11 mouse cellular contexts compared by ENCODE assay signal in the genomic region with DNA sequence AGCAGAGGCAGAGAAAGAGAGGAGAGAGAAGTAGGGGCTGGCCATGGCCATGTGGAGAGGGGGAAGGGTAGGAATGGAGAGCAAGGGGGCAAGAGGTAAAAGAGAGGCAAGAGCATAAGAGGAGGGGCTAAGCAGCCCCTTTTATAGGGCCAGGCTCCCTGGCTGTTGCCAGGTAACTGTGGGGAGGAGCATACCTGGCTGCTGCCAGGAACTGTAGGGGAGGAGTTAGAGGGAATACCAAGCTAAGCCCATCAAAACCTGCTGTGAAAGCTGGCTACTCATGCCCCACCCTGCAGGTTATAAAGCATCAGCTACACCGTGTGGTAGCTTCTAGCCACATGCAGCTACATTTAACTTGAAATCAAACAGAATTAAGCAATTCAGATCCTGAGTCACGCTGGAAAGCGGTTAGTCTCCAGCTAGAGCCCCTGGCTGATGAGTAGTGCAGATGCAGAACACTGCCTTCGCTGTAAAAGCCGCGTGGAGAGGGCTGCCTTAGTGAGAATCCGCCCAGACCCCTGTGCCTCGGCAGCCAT. TPM values are rescaled to one million over a fixed set of nuclear protein-coding genes. Genes with fewer than 3 reads are reported as not detected.
DNase-seq lines count a peak whose midpoint lies in the region; ATAC-seq lines count a peak whose summit lies in the region.
"Had no signal": no experiment of that assay in that cellular context is flagged by ENCODE, and none has a peak within 500 bp of the region (broad histone marks: within the 10 kb centered on the region; RNA-seq: fewer than 3 reads in every experiment).

No protein-coding gene starts in this region.

- no peak overlapping the region for H3K4me3 ChIP-seq in kidney, embryonic 16.5 days (ENCODE audit: low read length)
- no peak overlapping the region for H3K4me3 ChIP-seq in embryonic facial prominence, embryonic 14.5 days (ENCODE audit: low read depth, low read length)
- H3K4me3 ChIP-seq: erythroblast, embryonic 14.5 days; heart, embryonic 15.5 days had no signal

- peaks cover 8% of the 10 kb centered on the region for H3K4me1 ChIP-seq in kidney, embryonic 16.5 days (ENCODE audit: insufficient read depth, low read length)
- H3K4me1 ChIP-seq in embryonic facial prominence, embryonic 14.5 days (ENCODE audit: control insufficient read depth, insufficient read depth, low read length): peaks cover 8% of the 10 kb centered on the region; the same call in 1 of the 2 replicates

- no peak overlapping the region for H3K9ac ChIP-seq in kidney, embryonic 16.5 days (replicated peaks; ENCODE audit: low read length)
- H3K9ac ChIP-seq in embryonic facial prominence, embryonic 14.5 days (ENCODE audit: low read depth, low read length): no peak overlapping the region
- H3K9ac ChIP-seq: heart, embryonic 15.5 days; liver, embryonic 14.5 days had no signal

- no peak for DNase-seq in kidney, postnatal 25 days
- peak; percentile 78 for DNase-seq in NIH3T3 (ENCODE audit: low read depth)
- DNase-seq in embryonic facial prominence, embryonic 14.5 days (ENCODE audit: low spot score): peak; percentile 50
- no peak for DNase-seq in heart, postnatal 36 days
- no peak for DNase-seq in ovary, postnatal 14 days (ENCODE audit: low spot score)

- peaks cover 4% of the 10 kb centered on the region; the same call in 1 of the 2 replicates for H3K36me3 ChIP-seq in kidney, embryonic 16.5 days (ENCODE audit: insufficient read depth, low read length)
- peaks cover 10% of the 10 kb centered on the region; the same call in 1 of the 2 replicates for H3K36me3 ChIP-seq in embryonic facial prominence, embryonic 14.5 days (ENCODE audit: control insufficient read depth, insufficient read depth, low read length)

- WGBS in kidney, embryonic 16.5 days: 39% methylated on average over 8 of the region's 8 CpGs
- WGBS in embryonic facial prominence, embryonic 14.5 days: 37% methylated on average over 8 of the region's 8 CpGs

- ATAC-seq in kidney, embryonic 16.5 days (ENCODE audit: low FRiP score, low TSS enrichment): peak; percentile 61
- ATAC-seq in embryonic facial prominence, embryonic 14.5 days (ENCODE audit: low read depth): peak; percentile 89
- ATAC-seq in megakaryocyte, adult 5-6 weeks (ENCODE audit: poor library complexity, severe bottlenecking): peak; percentile 41
- ATAC-seq: Patski had no signal

- no peak overlapping the region for H3K4me2 ChIP-seq in kidney, embryonic 16.5 days (replicated peaks; ENCODE audit: low read depth, low read length)
- no peak overlapping the region for H3K4me2 ChIP-seq in embryonic facial prominence, embryonic 14.5 days (ENCODE audit: low read depth, low read length)
- H3K4me2 ChIP-seq: heart, embryonic 15.5 days had no signal

- H3K27ac ChIP-seq in kidney, embryonic 16.5 days (ENCODE audit: low read length): no peak overlapping the region
- H3K27ac ChIP-seq in embryonic facial prominence, embryonic 14.5 days (replicated peaks; ENCODE audit: low read depth, low read length): no peak overlapping the region
- H3K27ac ChIP-seq: heart, embryonic 15.5 days; liver, embryonic 14.5 days had no signal

- H3K27me3 ChIP-seq in kidney, embryonic 16.5 days (ENCODE audit: insufficient read depth, low read length): no peaks in the 10 kb centered on the region
- H3K27me3 ChIP-seq in embryonic facial prominence, embryonic 14.5 days (replicated peaks; ENCODE audit: control insufficient read depth, insufficient read depth, low read length): no peaks in the 10 kb centered on the region
- H3K27me3 ChIP-seq: heart, embryonic 15.5 days; Patski had no signal

- intact Hi-C loops in heart, postnatal 36 days (cut with DNase I): loop anchor here (5.0 to 10.0 kb wide), 2 partner anchors 118 to 1175 kb away; a partner anchor contains a TSS

- H3K9me3 ChIP-seq in kidney, embryonic 16.5 days (ENCODE audit: low read length): no peaks in the 10 kb centered on the region
- no peaks in the 10 kb centered on the region for H3K9me3 ChIP-seq in embryonic facial prominence, embryonic 14.5 days (ENCODE audit: control insufficient read depth, low read length)
- H3K9me3 ChIP-seq: heart, embryonic 15.5 days had no signal

RNA-seq across cellular contexts. Expression of a gene that starts 5.8 kb away (rescaled TPM):
- 23.1 and 23.8 TPM in 2 replicates for polyA plus RNA-seq in kidney, embryonic 16.5 days (2015; fragmentation: Nextera tagmentation; extraction: Ambion mirVana)
- 23.9 and 24.2 TPM in 2 replicates for polyA plus RNA-seq in embryonic facial prominence, embryonic 14.5 days (2014; fragmentation: Nextera tagmentation; extraction: Ambion mirVana)
- 20.0 and 20.6 TPM in 2 replicates for total RNA-seq in megakaryocyte, adult 5-6 weeks (2015)
- total RNA-seq in megakaryocyte, adult 5-6 weeks (2017): 25.7 and 29.1 TPM in 2 replicates
- total RNA-seq in heart, postnatal 36 days (2021): 10 to 100 TPM; 21.5 to 22.9 TPM

Comparison
In these comparisons a context has a peak if more than half of its experiments do, and no peak if none do; other contexts are left out.
1. DNase-seq: peak in NIH3T3 (single experiment) and embryonic facial prominence, embryonic 14.5 days (single experiment); none in kidney, postnatal 25 days (0 of 2), heart, postnatal 36 days (0 of 2) and ovary, postnatal 14 days (single experiment).
2. Peak in every context shown above with its lines, with median percentiles within 50 percentile points of each other: ATAC-seq.